Mouse (Mus musculus): ENCODE results near the gene Slc26a1.

Slc26a1 gene

DNA sequence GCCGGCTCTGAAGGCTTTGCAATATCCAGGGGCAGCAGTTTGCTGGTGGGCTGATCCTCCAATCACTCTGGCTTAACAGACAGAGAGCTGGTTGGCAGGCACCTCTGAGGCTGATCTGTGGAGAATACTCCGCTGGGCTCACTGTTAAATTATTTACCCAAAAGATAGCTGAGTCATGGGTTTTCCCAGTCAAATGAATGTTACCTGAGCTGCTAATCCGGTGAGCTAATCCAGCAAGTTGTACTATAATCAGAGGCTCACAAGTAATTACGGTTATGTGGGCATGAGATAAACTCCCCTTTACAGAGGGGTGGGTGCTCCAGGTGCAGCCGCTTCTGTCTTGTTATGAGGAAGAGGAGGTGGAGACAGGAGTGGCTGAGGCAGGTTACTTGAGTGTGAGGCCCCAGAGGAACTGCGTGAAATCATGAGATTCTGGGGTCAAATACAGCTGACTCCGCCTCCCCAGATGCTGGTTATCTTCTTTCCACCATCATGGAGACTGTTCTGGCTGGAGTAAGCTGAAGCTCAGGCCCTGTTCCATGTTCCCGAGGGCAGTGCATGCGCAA is at the start of gene Slc26a1:
Gene Slc26a1 (minus strand): TSS at position 319 of the 566 bp plus-strand sequence.
- DNase-seq = no peak

DNA sequence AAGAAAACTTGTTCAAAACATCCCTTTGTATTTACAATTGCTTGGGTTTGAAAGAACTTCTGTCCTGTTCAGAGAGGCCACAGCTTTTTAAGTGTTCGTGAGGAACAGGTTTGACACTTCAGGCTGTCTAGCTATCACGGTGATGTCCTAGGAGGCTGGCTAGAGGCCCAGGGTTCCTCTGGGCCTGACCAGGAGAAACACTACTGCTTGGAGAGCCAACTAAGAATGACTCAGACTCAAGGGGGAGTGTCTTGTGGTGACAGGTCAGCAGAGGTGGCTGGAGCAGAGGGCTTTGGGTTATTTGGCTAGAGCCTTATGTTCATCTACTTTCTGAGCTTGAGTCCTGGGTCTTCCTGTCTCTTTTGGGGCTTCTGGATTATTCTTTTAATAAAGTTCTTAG is 48.6 kb upstream of the Slc26a1 start:
- DNase-seq = no peak

DNA sequence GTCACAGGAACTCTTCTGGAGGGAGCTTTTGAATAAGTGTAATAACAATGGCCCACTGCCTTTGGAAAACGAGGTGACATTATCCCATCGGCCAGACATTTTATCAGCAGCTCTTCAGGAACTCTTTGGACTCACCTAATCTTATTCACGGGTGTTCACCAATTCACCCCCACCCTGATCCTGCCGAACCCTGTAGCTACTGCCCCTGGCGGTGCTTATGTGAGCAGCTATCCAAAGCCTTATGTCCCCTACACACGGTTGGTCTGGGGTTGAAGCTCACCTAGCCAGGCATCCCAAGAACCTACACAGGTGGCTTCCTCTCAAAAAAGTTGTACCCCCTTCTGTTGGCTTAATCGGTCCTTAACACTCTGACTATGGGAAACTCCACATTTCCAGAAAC is 44.4 kb upstream of the Slc26a1 start:
- no peak for DNase-seq

DNA sequence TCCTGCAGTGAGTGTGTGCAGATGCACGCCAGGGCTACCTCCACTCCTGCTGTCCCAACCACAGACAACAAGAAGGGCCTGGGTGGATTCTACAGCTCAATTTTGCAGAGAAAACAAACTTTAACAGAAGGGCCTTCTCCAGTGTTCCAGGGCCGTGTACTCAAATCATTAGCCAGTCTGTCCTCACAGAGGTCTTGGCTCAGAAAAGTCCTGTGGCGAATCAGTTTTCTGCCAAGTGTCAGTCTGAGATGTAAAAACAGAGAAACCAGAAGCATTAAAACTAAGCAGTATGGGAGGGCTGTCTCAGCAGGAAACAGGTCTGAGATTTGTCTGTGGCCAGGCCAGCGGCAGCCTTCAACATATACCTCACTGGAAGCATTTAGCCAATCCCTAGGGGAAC is 42.7 kb upstream of the Slc26a1 start:
- no peak for DNase-seq

DNA sequence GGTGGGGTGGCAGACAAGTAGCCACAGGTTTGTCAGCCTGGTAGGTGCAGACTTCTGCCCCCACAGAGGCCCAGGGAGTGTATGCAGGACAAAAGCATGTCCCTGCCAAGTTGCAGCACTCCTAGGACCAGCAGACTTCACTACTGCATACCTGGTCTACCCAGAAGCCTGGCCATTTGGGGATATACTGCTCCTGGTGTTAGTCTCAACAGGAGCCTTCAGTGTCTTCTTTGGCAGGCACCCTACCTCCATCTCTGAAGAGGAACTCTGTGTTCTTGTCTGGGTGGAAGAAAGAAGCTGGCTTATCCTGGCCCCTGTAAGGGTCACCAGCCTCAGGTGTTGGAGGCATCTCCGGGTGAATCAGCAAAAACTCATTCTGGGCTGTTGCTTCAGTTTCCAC is 40.6 kb upstream of the Slc26a1 start:
- no peak for DNase-seq

DNA sequence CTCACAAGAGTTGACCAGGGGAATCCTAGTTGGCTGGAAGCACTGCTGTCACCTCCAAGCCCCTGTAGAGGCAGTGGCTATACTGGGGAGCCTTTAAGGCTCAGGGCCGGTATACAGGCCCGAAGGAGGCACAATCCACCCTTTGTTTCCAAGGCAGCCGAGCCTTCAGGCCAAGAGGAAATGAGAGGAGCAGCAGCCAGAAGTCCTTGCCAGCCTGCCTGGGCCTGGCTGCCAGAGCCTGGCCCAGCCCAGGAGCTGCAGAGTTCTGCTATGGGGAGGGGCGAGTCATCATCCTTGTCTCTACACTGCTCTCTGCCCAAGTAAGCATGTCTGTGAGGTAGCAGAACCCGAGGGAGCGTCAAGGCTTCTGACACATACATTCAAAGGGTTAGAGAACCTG is 38.8 kb upstream of the Slc26a1 start:
- no peak for DNase-seq

DNA sequence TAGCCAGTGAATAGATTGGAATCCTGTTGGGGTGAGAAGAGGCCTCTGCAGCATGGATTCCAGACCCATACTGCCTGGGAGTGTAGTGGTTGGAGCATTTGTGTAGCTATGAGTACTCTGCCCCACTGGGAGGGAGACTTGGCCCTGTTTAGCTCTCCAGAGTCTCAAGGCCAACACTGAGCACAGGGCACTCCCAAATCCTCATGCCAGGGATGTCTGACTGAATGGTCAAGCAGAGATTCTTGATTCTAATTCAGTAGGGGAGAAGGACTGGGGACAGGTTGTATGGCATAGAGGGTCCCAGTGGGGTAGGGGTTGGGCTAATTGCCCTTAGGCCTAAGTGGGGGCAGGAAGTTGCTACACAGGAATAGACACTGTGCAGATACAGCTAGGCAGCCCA is 38.3 kb upstream of the Slc26a1 start:
- DNase-seq = no peak

DNA sequence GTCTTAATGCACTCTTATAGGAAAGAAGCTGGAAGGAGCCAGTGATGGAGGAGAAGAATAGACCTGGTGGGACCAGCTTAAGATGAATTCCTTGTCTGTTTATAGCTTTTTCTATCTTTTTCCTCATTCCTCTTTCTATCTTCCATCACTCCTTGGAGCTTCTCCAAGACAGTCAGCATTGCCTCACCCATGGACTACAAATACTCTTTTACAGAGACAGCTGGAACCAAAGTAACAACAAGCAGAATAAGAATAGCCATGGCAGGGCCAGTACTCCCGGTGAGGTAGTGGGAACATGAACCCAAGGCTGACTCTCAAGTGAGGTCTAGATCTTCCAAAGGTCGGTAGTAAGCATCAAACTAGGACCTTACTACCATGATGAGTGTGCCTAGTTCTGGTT is 37.7 kb upstream of the Slc26a1 start:
- no peak for DNase-seq

DNA sequence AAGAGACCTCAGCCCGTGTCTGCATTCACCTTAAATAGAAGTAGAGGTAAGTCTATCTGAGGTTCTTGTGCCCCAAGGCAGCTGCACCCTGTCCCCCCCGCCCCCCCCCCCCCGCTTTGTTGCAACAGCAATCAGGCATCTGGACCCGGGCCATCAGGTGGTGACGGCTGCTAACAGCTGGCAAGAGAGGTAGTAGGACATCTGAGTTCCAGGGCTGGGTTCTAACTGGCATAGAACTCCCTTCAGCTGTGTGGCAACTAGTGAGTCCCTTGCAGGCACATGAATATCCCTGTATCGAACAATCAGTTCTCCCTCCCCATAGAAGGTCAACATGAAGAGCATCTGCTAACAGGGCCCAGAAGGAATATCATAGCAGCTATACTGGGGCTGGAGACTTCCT is 36.6 kb upstream of the Slc26a1 start:
- DNase-seq = no peak

DNA sequence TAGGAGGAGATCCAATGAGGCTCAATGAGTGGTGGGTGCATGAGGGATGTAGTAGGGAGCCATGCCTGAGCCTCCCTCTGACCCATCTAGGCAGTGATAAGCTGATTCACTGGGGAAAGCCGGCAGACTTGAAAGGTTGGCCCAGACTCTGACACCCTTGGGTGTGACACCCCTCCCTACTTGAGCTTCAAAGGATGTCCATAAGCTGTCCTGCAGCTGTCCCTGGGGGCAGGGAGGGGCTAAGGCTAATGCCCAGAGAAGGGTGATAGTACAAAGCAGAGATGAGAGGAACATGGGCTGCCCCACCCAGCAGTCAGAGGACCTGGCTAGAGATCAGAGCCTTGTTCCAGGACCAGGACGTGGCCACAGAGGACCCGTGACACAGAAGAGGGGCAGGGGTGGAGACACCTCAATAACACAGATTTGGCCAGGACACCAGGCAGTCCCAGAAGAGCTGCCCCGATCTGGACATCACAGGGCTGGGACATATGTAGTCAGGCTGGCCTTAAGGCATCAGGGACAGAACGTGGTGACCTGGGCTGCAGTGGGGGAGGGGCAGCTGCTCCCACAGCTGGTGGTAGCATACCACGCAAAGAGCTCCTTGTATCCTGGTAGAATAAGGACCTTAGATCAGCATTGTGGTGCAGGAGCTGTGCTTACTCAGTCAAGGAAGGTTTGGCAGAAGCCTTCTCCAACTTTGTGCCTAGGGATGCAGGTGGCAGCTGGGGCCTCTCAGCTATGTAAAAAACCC is 33.8 kb upstream of the Slc26a1 start:
- DNase-seq = no peak

DNA sequence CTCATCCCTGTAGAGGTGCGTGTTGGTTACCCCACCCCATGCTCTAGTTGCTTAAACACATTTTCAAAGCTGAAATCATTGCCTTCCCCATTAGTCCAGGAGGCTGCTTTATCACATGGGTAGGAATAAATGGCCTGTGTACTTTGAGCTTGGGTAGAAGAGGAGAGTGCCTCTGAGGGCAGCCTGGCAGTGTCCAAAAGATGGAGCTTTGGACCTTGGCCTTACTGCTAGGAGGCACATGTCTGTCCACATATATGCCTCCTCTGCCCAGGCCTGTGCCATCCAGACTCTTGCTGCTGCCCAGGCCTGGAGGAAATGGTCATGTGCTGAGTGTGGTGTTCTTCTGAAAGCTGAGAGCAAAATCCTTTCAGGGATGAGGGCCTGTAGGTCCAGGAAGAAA is 33.0 kb upstream of the Slc26a1 start:
- DNase-seq = no peak

DNA sequence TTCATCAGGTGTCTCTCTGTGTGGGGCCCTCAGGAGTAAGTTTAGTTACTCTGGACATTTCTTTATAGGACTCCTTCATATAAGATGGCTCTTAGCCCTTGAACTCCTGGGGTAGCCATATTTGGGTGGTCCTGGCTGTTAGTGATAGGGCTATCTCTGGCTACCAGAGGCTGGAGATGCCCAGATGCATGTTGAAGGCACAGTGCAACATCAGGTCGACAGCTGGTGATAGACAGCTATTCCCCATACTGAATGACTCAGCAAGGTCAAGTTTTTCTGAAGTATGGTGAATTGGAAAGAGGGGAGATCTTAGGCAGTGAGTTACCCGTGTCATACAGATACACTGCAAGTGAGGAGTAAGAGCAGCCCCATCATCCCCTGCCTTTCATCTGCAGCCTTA is 32.4 kb upstream of the Slc26a1 start:
- DNase-seq = no peak

DNA sequence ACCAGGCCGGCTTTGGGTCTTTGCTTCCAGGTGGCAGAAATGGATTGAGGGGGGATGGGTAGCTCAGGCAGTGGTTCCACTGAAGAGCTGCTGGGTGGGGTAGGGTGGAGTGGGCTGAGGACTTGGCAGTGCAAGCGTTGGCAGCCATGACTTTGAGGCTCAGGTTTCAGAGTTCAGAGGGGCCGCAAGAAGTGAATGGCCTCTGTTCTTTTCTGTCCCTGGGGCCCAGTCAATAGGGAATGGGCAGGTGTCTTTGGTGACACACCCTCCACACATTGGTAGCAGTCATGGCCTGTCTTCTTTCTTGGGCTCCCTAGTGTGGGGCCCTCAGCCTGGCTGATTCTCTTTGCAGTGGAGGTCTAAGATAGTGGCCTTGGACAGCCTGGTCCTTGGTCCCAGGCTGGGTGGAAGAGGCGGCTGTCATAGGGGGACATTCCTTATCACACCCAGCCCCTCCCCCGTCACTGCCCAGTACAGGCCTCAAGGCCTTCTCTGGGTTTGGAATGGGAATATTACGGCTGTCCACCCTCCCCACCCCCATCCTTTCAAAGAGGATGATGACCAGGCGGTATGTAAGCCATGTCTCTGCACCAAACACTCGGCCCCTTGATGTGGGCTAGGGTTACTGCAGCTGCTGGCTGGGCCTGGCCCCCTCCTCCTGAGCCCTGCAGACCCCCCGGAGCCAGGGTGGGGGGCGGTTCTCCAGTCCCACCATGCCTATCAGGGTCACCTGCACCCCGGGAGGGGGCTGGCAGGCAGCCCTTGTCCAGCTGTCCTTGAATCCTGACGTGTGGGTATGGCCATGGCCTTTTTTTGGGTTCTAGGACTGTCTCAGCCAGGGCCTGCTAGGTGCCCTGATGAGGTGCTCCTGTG is 28.6 kb upstream of the Slc26a1 start:
- no peak for DNase-seq

DNA sequence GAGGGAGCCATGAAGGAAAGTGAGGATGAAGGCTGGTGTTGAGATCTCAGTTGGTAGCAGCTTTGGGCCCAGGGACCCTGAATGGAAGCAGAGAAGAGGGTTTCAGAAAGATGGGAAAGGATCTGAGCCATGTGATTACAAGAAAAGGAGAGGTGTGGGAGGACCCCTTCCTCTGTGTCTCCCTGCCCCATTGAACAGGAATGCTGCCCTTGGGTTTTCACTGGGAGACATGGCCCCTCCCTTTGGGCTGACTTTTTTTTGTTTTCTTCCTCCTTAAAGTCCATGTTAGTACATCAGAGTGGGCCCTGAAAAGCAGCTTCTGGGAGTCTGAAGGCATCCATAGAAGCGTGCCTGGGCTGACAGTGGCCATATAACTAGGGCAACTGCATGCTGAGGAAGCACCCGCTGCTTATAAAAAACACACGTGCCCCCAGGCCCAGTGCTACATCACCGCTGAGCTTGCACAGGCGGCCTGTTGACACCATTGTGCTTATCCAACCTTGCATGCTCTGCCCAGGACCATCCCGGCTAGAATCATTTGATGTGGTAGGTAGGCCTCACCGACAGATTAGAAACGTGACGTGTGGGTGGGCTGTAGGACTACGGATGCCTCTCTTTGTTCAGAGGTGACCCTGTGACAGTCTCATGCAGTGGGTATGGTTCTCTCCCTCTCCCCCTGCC is 26.1 kb upstream of the Slc26a1 start:
- no peak for DNase-seq

DNA sequence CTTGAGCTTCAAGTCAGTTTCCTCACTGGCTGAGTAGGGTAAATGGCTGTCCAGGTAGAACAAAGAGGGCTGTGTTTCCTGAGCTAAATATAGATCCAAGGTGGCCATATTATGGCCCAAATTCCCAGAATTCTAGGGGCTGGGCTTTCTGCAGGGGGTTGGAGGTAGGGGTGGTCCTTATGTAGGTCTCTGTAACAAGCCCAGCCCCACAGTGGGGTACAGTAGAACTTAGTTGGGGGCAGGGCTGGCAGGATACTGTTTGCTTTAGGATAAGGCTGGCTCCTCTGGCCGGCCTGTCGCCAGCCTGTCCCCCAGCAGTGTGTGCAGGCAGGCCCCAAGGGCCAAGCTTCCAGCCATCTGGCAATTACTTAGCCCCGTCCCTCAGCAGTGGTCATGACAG is 25.0 kb upstream of the Slc26a1 start:
- no peak for DNase-seq

DNA sequence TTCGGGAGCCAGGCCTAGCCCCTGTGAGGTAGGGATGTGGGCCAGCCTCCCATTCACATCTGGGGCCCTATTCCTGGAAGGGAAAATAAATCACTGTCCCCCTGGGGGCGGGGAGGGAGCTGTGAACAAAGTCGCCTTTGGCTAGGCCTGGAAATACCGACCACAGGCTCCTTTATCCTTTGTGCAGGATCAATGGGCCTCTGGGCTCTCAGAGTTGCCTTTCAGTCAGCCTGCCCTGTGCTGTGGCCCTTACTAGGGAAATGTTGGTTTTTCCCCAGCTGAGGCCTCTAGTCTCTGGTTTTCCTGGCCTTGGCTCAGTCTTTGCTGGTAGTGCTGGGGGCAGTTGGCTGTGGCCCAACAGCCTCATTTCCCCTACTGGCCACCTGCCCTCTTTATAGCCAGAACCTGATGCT is 22.0 kb upstream of the Slc26a1 start:
- DNase-seq = no peak

DNA sequence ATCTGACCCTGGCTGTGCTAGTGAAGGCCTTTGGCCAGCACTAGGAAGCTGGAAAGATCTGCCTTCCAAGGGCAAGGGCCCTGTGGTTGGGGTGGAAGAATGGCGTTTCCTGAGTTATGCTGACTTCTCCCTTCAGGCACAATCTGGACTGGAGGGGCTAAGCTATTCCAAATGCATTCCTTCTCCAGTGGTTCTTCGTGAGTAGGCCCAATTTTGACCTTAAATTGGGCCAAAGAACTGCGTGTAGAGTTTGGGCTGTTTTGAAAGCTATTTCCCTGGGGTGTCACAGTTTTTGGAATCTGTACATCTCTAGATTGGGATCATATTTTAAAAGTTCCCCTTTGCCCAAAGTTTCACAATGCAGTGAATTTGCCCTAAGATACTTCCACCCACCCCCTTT is 21.2 kb upstream of the Slc26a1 start:
- no peak for DNase-seq

DNA sequence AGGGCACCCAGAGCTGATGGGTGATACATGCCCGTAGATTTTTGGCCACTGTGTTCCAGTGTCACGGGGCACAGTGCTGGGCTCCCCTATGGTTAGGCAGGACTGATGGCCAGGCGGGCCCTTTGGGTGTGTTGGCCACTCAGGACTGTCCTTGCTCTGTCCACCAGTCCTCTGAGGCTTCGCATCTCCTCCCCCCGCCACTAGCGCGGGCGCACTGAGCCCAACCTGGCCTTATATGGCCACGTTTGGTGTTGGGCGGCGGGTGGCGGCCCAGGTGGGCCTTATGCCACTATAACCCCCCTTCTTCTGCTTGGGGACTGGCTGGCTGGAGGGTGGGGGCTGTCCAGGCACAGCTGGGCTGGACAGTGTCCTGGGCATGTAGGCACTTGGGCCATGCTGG is 20.5 kb upstream of the Slc26a1 start:
- DNase-seq = no peak

DNA sequence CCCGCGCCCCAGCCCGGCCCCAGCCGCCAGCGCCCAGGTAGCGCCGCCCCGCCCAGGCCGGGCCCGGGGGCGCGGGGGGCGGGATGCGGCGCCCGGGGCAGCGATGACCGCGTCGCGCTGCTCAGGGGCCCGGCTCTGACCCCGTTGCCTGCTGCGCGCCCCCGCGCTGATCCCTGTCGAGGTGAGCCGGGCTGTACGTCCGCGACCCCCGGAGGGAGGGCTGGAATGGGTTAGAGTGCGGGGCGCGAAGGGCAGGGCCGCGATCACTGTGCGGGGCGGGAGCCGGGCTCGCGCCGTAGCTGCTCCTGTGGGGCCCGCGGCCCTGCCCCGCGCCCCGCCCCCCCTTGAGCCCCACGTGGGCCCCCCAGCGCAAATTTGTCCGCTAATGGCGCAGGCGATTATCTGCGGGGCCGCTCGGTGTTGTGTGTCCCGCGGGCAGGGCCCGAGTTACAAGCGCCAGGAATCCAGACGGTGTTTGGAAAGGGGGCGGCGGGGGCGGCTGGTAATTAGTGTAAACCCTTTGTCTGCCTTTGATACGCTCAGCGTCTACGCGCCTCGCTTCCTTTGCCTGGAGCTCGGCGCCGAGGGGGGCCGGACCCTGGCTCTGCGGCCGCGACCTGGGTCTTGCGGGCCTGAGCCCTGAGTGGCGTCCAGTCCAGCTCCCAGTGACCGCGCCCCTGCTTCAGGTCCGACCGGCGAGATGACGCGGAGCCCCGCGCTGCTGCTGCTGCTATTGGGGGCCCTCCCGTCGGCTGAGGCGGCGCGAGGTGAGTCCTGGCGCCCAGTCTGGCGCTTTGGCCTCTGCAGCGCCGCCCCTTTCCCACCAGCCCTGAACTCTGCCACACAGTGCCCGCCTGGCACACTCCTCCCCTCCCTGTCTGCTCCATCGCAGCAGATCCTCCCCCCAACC is 19.2 kb upstream of the Slc26a1 start:
- no peak for DNase-seq

DNA sequence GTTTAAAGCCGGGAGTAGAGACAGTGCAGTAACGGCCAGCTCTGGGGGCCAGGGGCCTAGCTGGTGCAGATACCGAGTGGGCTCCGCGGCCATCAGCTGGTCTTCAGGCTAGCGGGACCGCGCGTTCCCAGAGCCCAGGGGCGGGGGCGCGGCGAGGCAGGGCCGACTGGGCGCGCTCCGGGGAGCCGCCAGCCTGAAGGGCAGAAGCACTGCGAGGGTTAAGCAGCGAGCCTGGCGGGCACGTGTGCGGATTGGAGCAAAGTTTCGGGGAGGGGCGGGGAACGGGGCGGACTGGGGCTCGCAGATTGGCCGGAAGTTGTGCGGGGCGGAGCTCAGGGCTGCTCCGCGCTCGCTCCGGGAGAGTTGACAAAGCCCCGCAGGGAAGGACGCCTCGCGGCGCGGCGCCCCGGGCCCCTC is 18.5 kb upstream of the Slc26a1 start:
- DNase-seq = no peak

DNA sequence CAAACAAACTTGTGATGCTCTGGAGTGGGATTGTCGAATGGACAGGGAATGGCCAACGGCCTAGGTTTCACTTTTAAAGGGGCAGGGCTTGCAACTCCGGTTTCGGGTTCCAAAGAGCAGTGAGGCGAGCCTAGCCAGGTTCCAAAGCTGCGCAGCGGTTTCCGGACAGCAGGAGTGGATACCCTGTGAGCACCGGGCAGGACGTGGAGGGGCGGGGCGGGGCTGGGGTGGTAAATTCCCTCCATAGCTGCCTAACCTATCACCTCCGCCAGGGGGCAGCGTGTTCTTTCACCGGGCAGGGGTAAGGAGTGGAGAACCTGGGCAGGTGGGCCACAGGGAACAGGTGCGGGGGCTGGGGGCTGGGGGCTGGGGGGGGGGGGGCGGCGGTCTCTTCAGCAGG is 16.9 kb upstream of the Slc26a1 start, which contains the start of gene Fgfrl1:
Gene Fgfrl1 (plus strand): TSS at position 112 of the 400 bp plus-strand sequence.
- no peak for DNase-seq

DNA sequence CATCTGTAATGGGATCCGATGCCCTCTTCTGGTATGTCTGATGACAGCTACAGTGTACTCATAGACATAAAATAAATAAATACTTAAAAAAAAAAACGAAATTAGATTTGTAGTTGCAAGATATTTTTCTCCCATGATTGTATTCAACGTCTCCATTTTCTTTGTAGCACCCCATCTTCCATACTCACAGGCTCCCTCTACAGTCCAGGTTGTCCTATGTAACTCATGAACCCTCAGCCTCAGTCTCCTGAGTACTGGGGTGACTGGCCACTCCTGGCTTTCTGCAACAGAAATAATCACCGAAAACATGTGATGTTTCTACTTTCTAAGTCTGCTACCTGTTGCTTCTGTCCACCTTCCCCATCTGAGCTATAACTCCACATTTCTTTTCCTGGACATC is 15.8 kb upstream of the Slc26a1 start:
- DNase-seq = no peak

Measured in cerebellum, adult 11 months (tissue).